Mouse (Mus musculus): Measurements from ENCODE around the gene Mylk4. TPM values are rescaled to one million over a fixed set of nuclear protein-coding genes. Genes with fewer than 3 reads are reported as not detected.
A peak's percentile ranks its signal among the peaks of the same experiment; 100 is the strongest.

The Mylk4 gene
- polyA plus RNA-seq, 1 experiment from 2014 or later, result 0.16 TPM

DNA sequence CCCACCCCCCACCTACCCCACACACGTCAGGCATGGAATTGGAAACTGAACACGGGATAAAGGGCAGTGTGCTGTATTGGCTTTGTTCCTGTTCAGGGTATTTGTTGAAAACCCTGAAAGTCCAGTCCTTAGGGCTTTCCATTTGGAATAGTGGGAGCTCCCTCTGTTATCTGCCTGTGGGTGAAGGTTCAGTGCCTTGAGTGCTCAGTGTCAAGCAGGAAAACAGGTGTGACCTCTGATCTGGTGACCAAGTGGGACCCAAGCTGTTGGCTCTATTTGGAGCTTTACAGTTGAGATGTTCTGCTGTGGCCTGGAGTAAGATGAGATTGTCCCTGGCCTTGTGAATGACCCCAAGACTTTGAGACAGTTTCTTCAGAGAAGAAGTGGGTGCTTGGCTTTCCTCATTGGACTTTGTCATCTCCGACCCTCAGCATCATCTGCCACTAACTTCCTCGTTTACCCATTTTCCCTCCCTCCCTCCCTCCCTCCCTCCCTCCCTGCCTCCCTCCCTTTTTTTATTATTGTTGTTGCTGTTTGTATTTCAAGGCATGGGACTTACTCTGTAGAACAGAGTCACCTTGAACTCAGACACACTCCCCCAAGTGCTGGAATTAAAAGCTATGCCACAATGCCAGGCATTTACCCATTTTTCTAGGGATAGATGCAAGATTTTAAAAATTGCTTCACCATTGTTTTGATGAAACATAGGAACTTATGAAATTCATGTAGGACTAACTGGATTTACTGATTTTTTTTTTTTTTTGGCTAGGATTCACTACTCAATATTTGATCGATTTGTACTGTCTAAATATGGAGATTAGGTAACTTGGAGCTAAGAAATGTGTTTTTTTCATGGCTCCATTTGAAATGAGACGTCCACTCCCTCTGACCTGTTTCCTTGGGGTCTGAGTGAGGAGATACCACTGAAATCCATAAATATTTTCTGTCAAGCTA lies 40.9 kb upstream of the Mylk4 start:
- Histone ChIP-seq H3K4me1 (ENCODE audit: control insufficient read depth, insufficient read depth, low read length) (no peaks in the 10 kb centered on the region), H3K27ac (ENCODE audit: low read depth, low read length) (no peak overlapping the region), H3K4me3 (ENCODE audit: low read depth, low read length) (no peak overlapping the region), H3K4me2 (no peak overlapping the region), H3K27me3 (ENCODE audit: control insufficient read depth, insufficient read depth, low read length) (no peaks in the 10 kb centered on the region), H3K36me3 (ENCODE audit: control insufficient read depth, insufficient read depth, low read length) (peaks cover 12% of the 10 kb centered on the region; the same call in 1 of the 2 replicates), H3K9ac (ENCODE audit: low read depth, low read length) (no peak overlapping the region), H3K9me3 (replicated peaks; ENCODE audit: control insufficient read depth, low read length) (no peaks in the 10 kb centered on the region)
- 80% methylated on average over 6 of the region's 6 CpGs for WGBS (ENCODE audit: insufficient replicate concordance)
- ATAC-seq (replicated peaks; ENCODE audit: insufficient number of reproducible peaks, low FRiP score, low TSS enrichment), result no peak

DNA sequence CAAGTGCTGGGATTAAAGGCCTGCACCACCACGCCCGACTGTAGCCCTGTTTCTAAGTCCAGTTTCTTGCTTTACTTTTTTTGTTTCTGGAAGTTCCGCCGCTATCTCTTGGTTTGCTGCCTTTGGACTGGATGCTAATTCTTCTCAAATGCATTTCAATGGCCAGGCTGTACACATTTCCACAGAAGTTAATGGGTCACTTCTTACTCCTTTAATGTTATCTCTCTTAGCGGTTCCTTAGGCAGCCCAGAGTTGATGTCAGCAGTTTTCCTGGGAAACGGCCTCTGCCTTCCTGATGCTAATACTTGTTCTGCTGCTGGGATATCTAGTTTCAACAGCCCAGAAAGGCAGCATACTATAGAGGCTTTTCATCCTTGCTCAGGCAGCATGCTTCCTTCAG lies 39.4 kb upstream of the Mylk4 start:
- Histone ChIP-seq H3K4me3 (ENCODE audit: low read depth, low read length) (no peak overlapping the region), H3K27ac (ENCODE audit: low read depth, low read length) (no peak overlapping the region), H3K9me3 (replicated peaks; ENCODE audit: control insufficient read depth, low read length) (no peaks in the 10 kb centered on the region), H3K4me1 (ENCODE audit: control insufficient read depth, insufficient read depth, low read length) (no peaks in the 10 kb centered on the region), H3K9ac (ENCODE audit: low read depth, low read length) (no peak overlapping the region), H3K36me3 (ENCODE audit: control insufficient read depth, insufficient read depth, low read length) (peaks cover 13% of the 10 kb centered on the region), H3K27me3 (ENCODE audit: control insufficient read depth, insufficient read depth, low read length) (no peaks in the 10 kb centered on the region), H3K4me2 (no peak overlapping the region)
- no peak for ATAC-seq (replicated peaks; ENCODE audit: insufficient number of reproducible peaks, low FRiP score, low TSS enrichment)
- WGBS (ENCODE audit: insufficient replicate concordance), result 74% methylated on average over 6 of the region's 6 CpGs

DNA sequence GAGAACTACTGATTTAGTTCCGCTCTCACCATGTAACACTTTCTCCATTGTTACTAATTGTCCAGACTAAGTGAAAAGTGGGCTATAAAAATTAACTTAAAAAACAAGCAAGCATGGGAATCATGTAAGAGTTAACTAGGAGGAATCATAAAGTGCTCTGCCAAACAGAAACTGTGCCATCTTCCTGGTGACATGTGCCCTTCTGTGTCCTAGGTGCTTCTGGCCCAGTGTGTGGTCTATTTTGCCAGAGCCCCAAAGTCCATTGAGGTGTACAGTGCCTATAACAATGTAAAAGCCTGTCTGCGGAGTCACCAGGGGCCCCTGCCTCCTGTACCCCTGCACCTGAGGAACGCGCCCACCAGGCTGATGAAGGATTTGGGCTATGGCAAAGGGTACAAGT lies 37.9 kb upstream of the Mylk4 start:
- Histone ChIP-seq H3K4me2 (no peak overlapping the region), H3K4me1 (ENCODE audit: control insufficient read depth, insufficient read depth, low read length) (no peaks in the 10 kb centered on the region), H3K27ac (ENCODE audit: low read depth, low read length) (no peak overlapping the region), H3K9ac (ENCODE audit: low read depth, low read length) (no peak overlapping the region), H3K27me3 (ENCODE audit: control insufficient read depth, insufficient read depth, low read length) (no peaks in the 10 kb centered on the region), H3K9me3 (replicated peaks; ENCODE audit: control insufficient read depth, low read length) (no peaks in the 10 kb centered on the region), H3K36me3 (ENCODE audit: control insufficient read depth, insufficient read depth, low read length) (peaks cover 20% of the 10 kb centered on the region), H3K4me3 (ENCODE audit: low read depth, low read length) (no peak overlapping the region)
- WGBS (ENCODE audit: insufficient replicate concordance), result 96% methylated on average over 4 of the region's 4 CpGs
- ATAC-seq (replicated peaks; ENCODE audit: insufficient number of reproducible peaks, low FRiP score, low TSS enrichment), result no peak

DNA sequence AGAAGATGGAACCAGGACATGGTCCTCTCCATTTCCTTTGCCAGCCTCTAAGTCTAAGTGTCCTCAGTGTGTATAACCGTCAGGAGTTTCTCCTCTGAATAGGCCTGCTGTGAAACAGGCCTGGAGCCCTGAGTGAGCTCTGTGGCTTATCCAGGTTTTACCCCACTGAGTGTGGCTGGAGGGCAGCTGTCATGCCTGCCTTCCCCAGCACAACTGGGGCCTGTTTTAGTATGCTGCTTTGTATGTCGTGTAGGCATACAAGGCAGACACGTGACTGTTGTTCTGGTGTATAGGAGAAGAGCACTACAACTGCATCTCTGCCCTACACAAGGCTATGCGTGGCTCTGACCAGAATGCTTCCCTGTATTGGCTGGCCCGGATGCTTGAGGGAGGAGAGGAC lies 36.2 kb upstream of the Mylk4 start:
- H3K9me3 ChIP-seq (replicated peaks; ENCODE audit: control insufficient read depth, low read length), result no peaks in the 10 kb centered on the region
- ATAC-seq (replicated peaks; ENCODE audit: insufficient number of reproducible peaks, low FRiP score, low TSS enrichment), result no peak
- peaks cover 22% of the 10 kb centered on the region for H3K36me3 ChIP-seq (ENCODE audit: control insufficient read depth, insufficient read depth, low read length)
- WGBS (ENCODE audit: insufficient replicate concordance), result 85% methylated on average over 5 of the region's 5 CpGs
- H3K4me2 ChIP-seq, result no peak overlapping the region
- H3K27me3 ChIP-seq (ENCODE audit: control insufficient read depth, insufficient read depth, low read length), result no peaks in the 10 kb centered on the region
- H3K4me3 ChIP-seq (ENCODE audit: low read depth, low read length), result no peak overlapping the region
- H3K27ac ChIP-seq (ENCODE audit: low read depth, low read length), result no peak overlapping the region
- H3K9ac ChIP-seq (ENCODE audit: low read depth, low read length), result no peak overlapping the region
- H3K4me1 ChIP-seq (ENCODE audit: control insufficient read depth, insufficient read depth, low read length), result no peaks in the 10 kb centered on the region

DNA sequence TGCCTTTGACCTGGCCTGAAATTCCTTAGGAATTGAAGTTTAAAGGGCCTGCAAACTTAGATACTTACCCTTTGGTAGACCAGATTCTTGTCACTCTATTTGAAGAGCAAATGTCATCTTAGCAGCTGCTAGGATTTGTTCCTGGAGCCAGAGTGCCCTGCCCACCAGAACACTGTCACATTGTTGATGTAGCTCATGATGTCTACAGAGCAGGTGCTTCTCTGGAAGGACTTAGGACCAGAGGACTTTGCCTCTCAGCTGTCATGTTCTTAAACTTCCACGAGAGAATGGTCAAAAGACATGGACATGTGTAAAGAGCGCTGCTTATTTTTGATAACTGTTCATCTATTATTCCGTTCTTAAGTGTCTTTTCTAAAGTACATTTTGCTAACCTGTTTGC lies 35.5 kb upstream of the Mylk4 start:
- no peak for ATAC-seq (replicated peaks; ENCODE audit: insufficient number of reproducible peaks, low FRiP score, low TSS enrichment)
- no peaks in the 10 kb centered on the region for H3K27me3 ChIP-seq (ENCODE audit: control insufficient read depth, insufficient read depth, low read length)
- H3K4me3 ChIP-seq (ENCODE audit: low read depth, low read length), result no peak overlapping the region
- 85% methylated on average over 3 of the region's 3 CpGs for WGBS (ENCODE audit: insufficient replicate concordance)
- H3K27ac ChIP-seq (ENCODE audit: low read depth, low read length), result no peak overlapping the region
- H3K36me3 ChIP-seq (ENCODE audit: control insufficient read depth, insufficient read depth, low read length), result peaks cover 24% of the 10 kb centered on the region
- H3K9me3 ChIP-seq (replicated peaks; ENCODE audit: control insufficient read depth, low read length), result no peaks in the 10 kb centered on the region
- no peak overlapping the region for H3K9ac ChIP-seq (ENCODE audit: low read depth, low read length)
- no peaks in the 10 kb centered on the region for H3K4me1 ChIP-seq (ENCODE audit: control insufficient read depth, insufficient read depth, low read length)
- H3K4me2 ChIP-seq, result no peak overlapping the region

DNA sequence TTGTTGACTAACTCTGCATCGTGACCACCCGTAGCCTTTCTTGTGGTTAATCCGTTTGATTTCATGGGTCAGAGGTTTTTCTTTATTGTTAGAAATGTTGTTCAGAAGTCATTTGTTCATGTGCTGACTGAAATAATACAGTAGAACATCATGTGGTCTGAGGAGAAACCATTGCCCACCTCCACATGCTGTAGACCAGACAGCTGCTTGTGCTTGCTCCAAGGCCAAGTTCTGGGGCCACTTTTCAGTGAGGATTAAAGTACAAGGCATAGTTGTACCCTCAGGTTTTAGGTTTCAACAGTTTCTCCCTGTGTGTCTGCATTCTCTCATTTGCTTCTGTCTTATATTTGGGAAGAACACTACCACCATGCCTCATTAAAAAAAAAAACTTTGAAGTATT lies 23.9 kb upstream of the Mylk4 start:
- Histone ChIP-seq H3K27ac (ENCODE audit: low read depth, low read length) (no peak overlapping the region), H3K4me1 (ENCODE audit: control insufficient read depth, insufficient read depth, low read length) (peaks cover 19% of the 10 kb centered on the region), H3K27me3 (ENCODE audit: control insufficient read depth, insufficient read depth, low read length) (no peaks in the 10 kb centered on the region), H3K4me2 (no peak overlapping the region), H3K36me3 (ENCODE audit: control insufficient read depth, insufficient read depth, low read length) (peaks cover 6% of the 10 kb centered on the region), H3K9me3 (replicated peaks; ENCODE audit: control insufficient read depth, low read length) (no peaks in the 10 kb centered on the region), H3K9ac (ENCODE audit: low read depth, low read length) (no peak overlapping the region), H3K4me3 (ENCODE audit: low read depth, low read length) (no peak overlapping the region)
- no peak for ATAC-seq (replicated peaks; ENCODE audit: insufficient number of reproducible peaks, low FRiP score, low TSS enrichment)
- WGBS (ENCODE audit: insufficient replicate concordance), result 90% methylated on average over 3 of the region's 3 CpGs

DNA sequence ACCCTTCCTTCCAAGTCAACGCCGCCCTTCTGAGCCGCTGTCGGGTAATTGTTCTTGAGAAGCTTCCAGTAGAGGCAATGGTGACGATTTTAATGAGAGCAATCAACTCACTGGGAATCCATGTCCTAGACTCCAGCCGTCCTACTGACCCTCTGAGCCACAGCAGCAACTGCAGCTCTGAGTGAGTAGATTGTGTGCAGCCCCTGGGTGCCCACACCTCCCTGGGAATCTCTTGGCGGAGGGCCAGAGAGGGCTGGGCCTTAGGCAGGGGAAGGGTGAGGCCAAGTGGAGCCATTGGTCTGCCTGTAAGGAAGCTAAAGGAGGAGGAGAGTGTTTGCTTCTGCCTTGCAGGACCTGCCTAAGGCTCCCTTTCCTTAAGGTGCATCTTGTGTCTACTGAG lies 23.1 kb upstream of the Mylk4 start:
- peaks cover 19% of the 10 kb centered on the region for H3K4me1 ChIP-seq (ENCODE audit: control insufficient read depth, insufficient read depth, low read length)
- H3K27me3 ChIP-seq (ENCODE audit: control insufficient read depth, insufficient read depth, low read length), result no peaks in the 10 kb centered on the region
- no peak overlapping the region for H3K4me3 ChIP-seq (ENCODE audit: low read depth, low read length)
- no peaks in the 10 kb centered on the region for H3K9me3 ChIP-seq (replicated peaks; ENCODE audit: control insufficient read depth, low read length)
- H3K27ac ChIP-seq (ENCODE audit: low read depth, low read length), result no peak overlapping the region
- peaks cover 6% of the 10 kb centered on the region for H3K36me3 ChIP-seq (ENCODE audit: control insufficient read depth, insufficient read depth, low read length)
- no peak overlapping the region for H3K9ac ChIP-seq (ENCODE audit: low read depth, low read length)
- no peak for ATAC-seq (replicated peaks; ENCODE audit: insufficient number of reproducible peaks, low FRiP score, low TSS enrichment)
- 77% methylated on average over 7 of the region's 7 CpGs for WGBS (ENCODE audit: insufficient replicate concordance)
- no peak overlapping the region for H3K4me2 ChIP-seq

DNA sequence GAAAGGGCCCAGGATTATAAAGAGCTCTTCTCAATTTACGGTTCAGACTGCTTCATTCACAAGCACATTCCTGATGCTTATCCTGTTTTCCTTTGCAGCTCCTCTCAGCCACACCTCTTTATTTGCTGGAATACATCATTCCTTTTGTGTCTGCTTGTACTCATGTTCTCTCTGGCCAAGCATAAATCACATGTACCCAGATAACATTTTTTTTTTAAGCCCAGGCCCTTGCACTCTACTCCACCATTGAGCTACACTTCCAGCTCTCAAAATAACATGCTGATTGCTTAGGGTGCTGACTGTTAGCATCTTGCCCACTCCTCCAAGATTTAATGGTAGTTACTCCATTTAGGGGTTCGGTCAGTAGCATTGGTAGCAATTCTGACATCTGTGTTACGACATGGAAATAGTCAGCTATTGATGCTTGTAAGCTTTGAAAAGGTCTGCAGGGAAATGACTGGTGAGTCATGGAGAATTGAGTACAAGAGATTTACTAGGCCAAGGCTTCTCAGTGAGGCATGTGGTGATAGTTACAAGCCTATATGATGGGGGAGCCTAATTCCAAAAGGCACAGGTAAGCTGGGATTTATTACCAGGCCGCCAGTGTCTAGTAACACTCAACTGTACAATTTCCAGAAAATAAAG lies 20.1 kb upstream of the Mylk4 start:
- Histone ChIP-seq H3K27ac (ENCODE audit: low read depth, low read length) (no peak overlapping the region), H3K4me2 (peak overlapping the region; percentile 98), H3K9me3 (replicated peaks; ENCODE audit: control insufficient read depth, low read length) (no peaks in the 10 kb centered on the region), H3K36me3 (ENCODE audit: control insufficient read depth, insufficient read depth, low read length) (peaks cover 6% of the 10 kb centered on the region), H3K4me1 (ENCODE audit: control insufficient read depth, insufficient read depth, low read length) (peaks cover 19% of the 10 kb centered on the region), H3K4me3 (ENCODE audit: low read depth, low read length) (peak overlapping the region; percentile 85; the same call in 1 of the 2 replicates), H3K9ac (ENCODE audit: low read depth, low read length) (0 out of 2 replicates have a peak overlapping the region, but pooled peaks have one; percentile 22), H3K27me3 (ENCODE audit: control insufficient read depth, insufficient read depth, low read length) (no peaks in the 10 kb centered on the region)
- 72% methylated on average over 4 of the region's 4 CpGs for WGBS (ENCODE audit: insufficient replicate concordance)
- no peak for ATAC-seq (replicated peaks; ENCODE audit: insufficient number of reproducible peaks, low FRiP score, low TSS enrichment)
